Mouse (Mus musculus): ENCODE data around the gene Cd3e. TPM values are rescaled to one million over a fixed set of nuclear protein-coding genes. Genes with fewer than 3 reads are reported as not detected.

The Cd3e gene
- polyA plus RNA-seq, 1 experiment from 2014 or later: not detected

DNA sequence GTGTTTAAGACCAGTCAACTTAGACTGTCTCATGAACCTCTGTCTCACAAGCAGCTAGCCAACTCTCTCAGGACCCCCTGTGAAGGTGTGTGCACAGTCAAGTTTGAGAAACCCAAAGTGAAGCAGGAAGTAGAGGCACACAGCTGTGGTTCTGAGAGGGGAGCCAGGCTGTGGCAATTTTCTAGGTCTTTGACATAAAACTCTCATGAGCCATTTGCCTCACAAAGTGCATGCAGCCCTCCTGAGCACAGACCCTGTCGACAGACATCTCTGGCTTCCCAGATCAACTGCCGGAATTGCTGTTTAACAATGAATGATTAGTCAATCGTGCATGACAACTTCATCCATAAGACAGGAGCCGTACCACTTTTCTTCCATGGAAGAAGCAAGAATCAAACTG is 1.1 kb downstream of the Cd3e start:
- Histone ChIP-seq H3K4me2 (ENCODE audit: low read depth, severe bottlenecking) (no peak overlapping the region), H3K4me1 (ENCODE audit: control insufficient read depth, insufficient read depth, low read length) (no peaks in the 10 kb centered on the region), H3K9ac (ENCODE audit: low read length) (no peak overlapping the region), H3K4me3 (ENCODE audit: low read depth, low read length) (no peak overlapping the region), H3K36me3 (ENCODE audit: control insufficient read depth, insufficient read depth, low read length) (no peaks in the 10 kb centered on the region), H3K27me3 (ENCODE audit: control insufficient read depth, insufficient read depth, low read length) (no peaks in the 10 kb centered on the region), H3K9me3 (ENCODE audit: control insufficient read depth, low read length) (0 out of 2 replicates have a peak, but pooled peaks cover 2% of the 10 kb centered on the region), H3K27ac (replicated peaks; ENCODE audit: low read depth, low read length) (no peak overlapping the region)
- no peak for DNase-seq (ENCODE audit: low spot score)
- WGBS: 80% methylated on average over 4 of the region's 4 CpGs
- no peak for ATAC-seq (ENCODE audit: insufficient number of reproducible peaks, low FRiP score, low TSS enrichment, low read depth)

DNA sequence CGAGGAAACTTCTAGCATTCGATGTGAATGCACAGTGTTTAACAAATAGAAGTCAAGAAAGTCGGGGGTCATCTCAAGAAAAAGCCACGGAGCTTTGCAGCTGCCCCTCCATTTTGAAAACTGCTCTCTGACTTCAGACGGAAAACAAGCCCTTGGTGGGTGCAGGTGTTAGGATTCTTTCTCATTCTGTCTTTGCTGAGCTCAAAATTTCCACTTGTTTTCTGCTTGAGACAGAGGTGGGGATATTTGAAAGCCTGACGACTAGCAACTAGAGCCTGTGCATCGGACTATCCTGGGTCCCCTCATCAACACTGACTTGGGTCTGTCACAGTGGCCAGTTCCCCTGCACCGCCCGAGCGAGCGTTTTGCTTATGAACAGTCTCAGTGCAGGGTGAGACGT is 2.0 kb downstream of the Cd3e start:
- Histone ChIP-seq H3K9ac (ENCODE audit: low read length) (no peak overlapping the region), H3K9me3 (ENCODE audit: control insufficient read depth, low read length) (0 out of 2 replicates have a peak, but pooled peaks cover 2% of the 10 kb centered on the region), H3K27me3 (ENCODE audit: control insufficient read depth, insufficient read depth, low read length) (no peaks in the 10 kb centered on the region), H3K4me1 (ENCODE audit: control insufficient read depth, insufficient read depth, low read length) (no peaks in the 10 kb centered on the region), H3K4me3 (ENCODE audit: low read depth, low read length) (no peak overlapping the region), H3K36me3 (ENCODE audit: control insufficient read depth, insufficient read depth, low read length) (no peaks in the 10 kb centered on the region), H3K4me2 (ENCODE audit: low read depth, severe bottlenecking) (no peak overlapping the region), H3K27ac (replicated peaks; ENCODE audit: low read depth, low read length) (no peak overlapping the region)
- 80% methylated on average over 12 of the region's 12 CpGs for WGBS
- DNase-seq (ENCODE audit: low spot score) (no peak), ATAC-seq (ENCODE audit: insufficient number of reproducible peaks, low FRiP score, low TSS enrichment, low read depth) (no peak)

DNA sequence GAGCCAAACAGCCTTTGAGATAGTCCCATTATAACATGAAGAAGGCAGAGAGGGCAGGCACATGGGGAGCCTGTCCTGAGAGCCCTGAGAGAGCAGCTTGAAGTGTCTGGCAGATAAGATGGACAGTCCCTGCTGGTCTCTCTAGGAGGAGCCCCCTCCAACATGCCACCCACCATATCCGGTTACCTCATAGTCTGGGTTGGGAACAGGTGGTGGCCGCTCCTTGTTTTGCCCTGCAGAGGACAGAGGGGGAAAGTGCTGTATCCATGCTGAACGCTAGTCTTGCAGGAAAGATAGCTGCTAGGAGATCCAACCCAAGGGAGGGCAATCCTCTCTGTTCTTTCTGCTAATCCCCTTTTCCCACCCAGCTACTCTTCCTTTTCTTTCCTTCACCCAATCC is 9.2 kb downstream of the Cd3e start:
- DNase-seq (ENCODE audit: low spot score): no peak

DNA sequence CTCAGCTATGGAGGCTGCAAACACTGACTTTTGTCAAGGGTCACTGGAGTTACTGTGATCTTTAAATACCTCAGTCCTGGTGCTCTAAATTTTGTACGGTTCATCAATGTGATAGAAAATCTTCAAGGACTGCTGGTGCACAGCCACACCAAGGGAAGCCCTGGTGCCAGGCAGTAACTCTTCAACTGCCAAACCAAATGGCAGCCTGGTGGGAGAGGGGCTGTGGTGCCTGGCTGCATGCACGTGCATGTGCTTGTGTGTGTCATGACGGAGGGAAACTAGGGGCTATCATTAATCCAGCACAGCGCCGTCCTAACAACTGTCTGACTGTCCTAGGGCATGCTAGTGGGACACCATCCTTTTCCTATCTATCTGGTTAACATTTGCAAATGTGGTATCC is 9.7 kb downstream of the Cd3e start:
- no peak for DNase-seq (ENCODE audit: low spot score)
- ATAC-seq (ENCODE audit: insufficient number of reproducible peaks, low FRiP score, low TSS enrichment, low read depth): no peak
- Histone ChIP-seq H3K36me3 (ENCODE audit: control insufficient read depth, insufficient read depth, low read length) (no peaks in the 10 kb centered on the region), H3K4me3 (ENCODE audit: low read depth, low read length) (no peak overlapping the region), H3K9ac (ENCODE audit: low read length) (no peak overlapping the region), H3K9me3 (ENCODE audit: control insufficient read depth, low read length) (no peaks in the 10 kb centered on the region), H3K27ac (replicated peaks; ENCODE audit: low read depth, low read length) (no peak overlapping the region), H3K27me3 (ENCODE audit: control insufficient read depth, insufficient read depth, low read length) (no peaks in the 10 kb centered on the region), H3K4me1 (ENCODE audit: control insufficient read depth, insufficient read depth, low read length) (no peaks in the 10 kb centered on the region), H3K4me2 (ENCODE audit: low read depth, severe bottlenecking) (no peak overlapping the region)
- WGBS: 88% methylated on average over 5 of the region's 5 CpGs

More for the DNA sequence above, 9.2 kb downstream of the Cd3e start:
- H3K9ac ChIP-seq (ENCODE audit: low read length): no peak overlapping the region
- no peaks in the 10 kb centered on the region for H3K9me3 ChIP-seq (ENCODE audit: control insufficient read depth, low read length)
- 75% methylated on average over 3 of the region's 3 CpGs for WGBS
- H3K36me3 ChIP-seq (ENCODE audit: control insufficient read depth, insufficient read depth, low read length): no peaks in the 10 kb centered on the region
- no peak overlapping the region for H3K4me3 ChIP-seq (ENCODE audit: low read depth, low read length)
- H3K27ac ChIP-seq (replicated peaks; ENCODE audit: low read depth, low read length): no peak overlapping the region
- H3K27me3 ChIP-seq (ENCODE audit: control insufficient read depth, insufficient read depth, low read length): no peaks in the 10 kb centered on the region
- H3K4me2 ChIP-seq (ENCODE audit: low read depth, severe bottlenecking): no peak overlapping the region
- no peak for ATAC-seq (ENCODE audit: insufficient number of reproducible peaks, low FRiP score, low TSS enrichment, low read depth)
- no peaks in the 10 kb centered on the region for H3K4me1 ChIP-seq (ENCODE audit: control insufficient read depth, insufficient read depth, low read length)

DNA sequence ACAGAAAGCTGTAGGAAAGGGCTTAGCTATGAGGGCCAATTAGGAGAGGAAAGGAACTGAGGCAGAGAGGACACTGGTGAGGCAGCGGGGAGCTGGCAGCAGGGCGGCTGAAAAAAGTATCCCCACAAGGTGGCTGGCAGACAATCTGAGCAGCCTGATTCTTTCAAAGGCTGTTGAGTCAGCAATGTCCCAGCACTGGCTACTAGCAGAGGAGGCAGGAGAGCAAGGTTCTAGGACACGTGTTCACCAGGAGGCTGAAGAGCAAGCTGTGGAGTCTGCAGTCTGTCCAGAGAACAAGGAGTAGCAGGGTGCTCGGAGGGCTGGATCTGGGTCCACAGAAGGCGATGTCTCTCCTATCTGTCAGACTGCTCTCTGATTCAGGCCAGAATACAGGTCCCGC is 10.3 kb downstream of the Cd3e start:
- WGBS: 60% methylated on average over 6 of the region's 6 CpGs

DNA sequence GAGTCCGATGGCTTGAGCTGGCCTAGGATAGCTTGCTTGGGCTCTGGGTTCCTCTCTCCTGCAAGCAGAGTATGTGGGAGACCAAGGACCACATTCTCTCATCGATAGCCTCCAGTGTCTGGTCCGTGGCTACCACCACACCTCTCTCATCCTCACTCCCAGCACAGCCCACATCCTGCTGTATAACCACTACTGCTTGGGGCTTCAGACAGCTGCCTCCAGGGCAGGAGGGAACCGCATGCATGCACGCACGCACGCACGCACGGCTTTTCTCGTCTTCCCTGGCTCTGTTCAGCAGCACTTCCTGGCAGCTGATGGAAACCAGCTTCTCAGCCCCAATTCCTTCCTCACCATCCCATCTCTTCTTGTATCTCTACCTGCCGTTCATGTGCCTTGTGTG is 11.3 kb downstream of the Cd3e start:
- WGBS: 69% methylated on average over 11 of the region's 11 CpGs
- H3K4me1 ChIP-seq (ENCODE audit: control insufficient read depth, insufficient read depth, low read length): no peaks in the 10 kb centered on the region
- no peak overlapping the region for H3K4me2 ChIP-seq (ENCODE audit: low read depth, severe bottlenecking)
- H3K27me3 ChIP-seq (ENCODE audit: control insufficient read depth, insufficient read depth, low read length): no peaks in the 10 kb centered on the region
- DNase-seq (ENCODE audit: low spot score) (no peak), ATAC-seq (ENCODE audit: insufficient number of reproducible peaks, low FRiP score, low TSS enrichment, low read depth) (no peak)
- H3K4me3 ChIP-seq (ENCODE audit: low read depth, low read length): no peak overlapping the region
- no peak overlapping the region for H3K9ac ChIP-seq (ENCODE audit: low read length)
- no peaks in the 10 kb centered on the region for H3K36me3 ChIP-seq (ENCODE audit: control insufficient read depth, insufficient read depth, low read length)
- no peak overlapping the region for H3K27ac ChIP-seq (replicated peaks; ENCODE audit: low read depth, low read length)
- no peaks in the 10 kb centered on the region for H3K9me3 ChIP-seq (ENCODE audit: control insufficient read depth, low read length)

More for the DNA sequence above, 10.3 kb downstream of the Cd3e start:
- H3K27me3 ChIP-seq (ENCODE audit: control insufficient read depth, insufficient read depth, low read length): no peaks in the 10 kb centered on the region
- H3K4me2 ChIP-seq (ENCODE audit: low read depth, severe bottlenecking): no peak overlapping the region
- no peaks in the 10 kb centered on the region for H3K36me3 ChIP-seq (ENCODE audit: control insufficient read depth, insufficient read depth, low read length)
- no peak overlapping the region for H3K9ac ChIP-seq (ENCODE audit: low read length)
- H3K9me3 ChIP-seq (ENCODE audit: control insufficient read depth, low read length): no peaks in the 10 kb centered on the region
- H3K4me1 ChIP-seq (ENCODE audit: control insufficient read depth, insufficient read depth, low read length): no peaks in the 10 kb centered on the region
- H3K27ac ChIP-seq (replicated peaks; ENCODE audit: low read depth, low read length): no peak overlapping the region
- DNase-seq (ENCODE audit: low spot score) (no peak), ATAC-seq (ENCODE audit: insufficient number of reproducible peaks, low FRiP score, low TSS enrichment, low read depth) (no peak)
- no peak overlapping the region for H3K4me3 ChIP-seq (ENCODE audit: low read depth, low read length)

DNA sequence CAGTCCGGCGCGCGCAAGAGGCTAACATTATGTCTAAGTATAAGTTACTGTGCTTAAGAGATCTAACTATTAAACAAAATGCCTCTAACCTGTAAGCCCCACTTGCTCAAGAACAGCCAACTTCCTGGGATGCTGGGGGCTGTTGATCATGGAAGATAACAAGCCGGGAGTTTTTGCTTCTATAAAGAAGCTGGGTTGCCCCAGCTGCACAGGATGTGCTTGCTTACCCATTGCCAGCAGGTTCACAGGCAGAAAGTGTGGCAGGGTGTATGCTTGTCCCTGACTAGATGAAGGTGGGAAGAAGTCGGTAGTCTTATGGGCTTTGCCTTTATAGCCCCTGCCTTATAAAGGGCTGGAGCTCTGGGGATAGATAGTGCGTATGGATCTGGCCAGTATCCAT is 12.8 kb downstream of the Cd3e start:
- Histone ChIP-seq H3K4me1 (ENCODE audit: control insufficient read depth, insufficient read depth, low read length) (no peaks in the 10 kb centered on the region), H3K27ac (replicated peaks; ENCODE audit: low read depth, low read length) (no peak overlapping the region), H3K9ac (ENCODE audit: low read length) (no peak overlapping the region), H3K9me3 (ENCODE audit: control insufficient read depth, low read length) (no peaks in the 10 kb centered on the region), H3K4me3 (ENCODE audit: low read depth, low read length) (no peak overlapping the region), H3K36me3 (ENCODE audit: control insufficient read depth, insufficient read depth, low read length) (no peaks in the 10 kb centered on the region), H3K4me2 (ENCODE audit: low read depth, severe bottlenecking) (no peak overlapping the region), H3K27me3 (ENCODE audit: control insufficient read depth, insufficient read depth, low read length) (no peaks in the 10 kb centered on the region)
- DNase-seq (ENCODE audit: low spot score): no peak
- ATAC-seq (ENCODE audit: insufficient number of reproducible peaks, low FRiP score, low TSS enrichment, low read depth): no peak
- WGBS: 97% methylated on average over 7 of the region's 7 CpGs

GRCm38 (mm10) chr9:44994962-44995361 is 14.5 kb downstream of the Cd3e start:
- H3K27me3 ChIP-seq (ENCODE audit: control insufficient read depth, insufficient read depth, low read length): no peaks in the 10 kb centered on the region
- H3K4me1 ChIP-seq (ENCODE audit: control insufficient read depth, insufficient read depth, low read length): no peaks in the 10 kb centered on the region
- no peaks in the 10 kb centered on the region for H3K36me3 ChIP-seq (ENCODE audit: control insufficient read depth, insufficient read depth, low read length)
- no peak overlapping the region for H3K27ac ChIP-seq (replicated peaks; ENCODE audit: low read depth, low read length)
- H3K4me3 ChIP-seq (ENCODE audit: low read depth, low read length): no peak overlapping the region
- ATAC-seq (ENCODE audit: insufficient number of reproducible peaks, low FRiP score, low TSS enrichment, low read depth) (no peak), DNase-seq (ENCODE audit: low spot score) (no peak)
- WGBS: 81% methylated on average over 4 of the region's 4 CpGs
- H3K9me3 ChIP-seq (ENCODE audit: control insufficient read depth, low read length): no peaks in the 10 kb centered on the region
- H3K9ac ChIP-seq (ENCODE audit: low read length): no peak overlapping the region
- H3K4me2 ChIP-seq (ENCODE audit: low read depth, severe bottlenecking): no peak overlapping the region

DNA sequence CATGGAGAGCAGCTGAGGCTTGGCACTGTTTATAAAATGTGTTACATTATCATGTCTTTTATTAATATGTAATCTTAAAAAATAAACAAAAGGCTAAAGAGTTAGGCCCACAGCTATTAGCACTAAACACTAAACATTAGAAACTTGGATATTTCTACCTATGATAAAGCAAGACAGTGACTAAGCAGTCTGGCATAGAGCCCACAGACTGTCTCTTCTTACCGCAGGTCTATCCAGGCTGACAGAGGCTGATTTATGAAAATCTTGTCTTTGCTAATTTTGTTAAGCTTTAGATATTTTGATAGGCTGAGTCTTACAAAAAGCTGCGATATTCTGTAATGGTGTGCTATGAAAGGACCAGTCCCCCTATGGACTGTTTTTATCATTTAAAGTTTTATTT is 16.2 kb downstream of the Cd3e start:
- H3K9me3 ChIP-seq (ENCODE audit: control insufficient read depth, low read length): no peaks in the 10 kb centered on the region
- no peak overlapping the region for H3K4me2 ChIP-seq (ENCODE audit: low read depth, severe bottlenecking)
- H3K4me1 ChIP-seq (ENCODE audit: control insufficient read depth, insufficient read depth, low read length): no peaks in the 10 kb centered on the region
- no peak overlapping the region for H3K27ac ChIP-seq (replicated peaks; ENCODE audit: low read depth, low read length)
- no peaks in the 10 kb centered on the region for H3K27me3 ChIP-seq (ENCODE audit: control insufficient read depth, insufficient read depth, low read length)
- no peaks in the 10 kb centered on the region for H3K36me3 ChIP-seq (ENCODE audit: control insufficient read depth, insufficient read depth, low read length)
- no peak overlapping the region for H3K9ac ChIP-seq (ENCODE audit: low read length)
- WGBS: 91% methylated on average over 2 of the region's 2 CpGs
- DNase-seq (ENCODE audit: low spot score) (no peak), ATAC-seq (ENCODE audit: insufficient number of reproducible peaks, low FRiP score, low TSS enrichment, low read depth) (no peak)
- no peak overlapping the region for H3K4me3 ChIP-seq (ENCODE audit: low read depth, low read length)

All from limb, embryonic 11.5 days (tissue).